Mouse (Mus musculus): Measurements from ENCODE around the gene Cpeb4. TPM values are rescaled to one million over a fixed set of nuclear protein-coding genes. Genes with fewer than 3 reads are reported as not detected.

Gene Cpeb4
- polyA plus RNA-seq, 1 experiment from 2014 or later, result 34.5 TPM

GRCm38 (mm10) chr11:31831983-31832382 is 40.0 kb upstream of the Cpeb4 start:
- H3K4me2 ChIP-seq (ENCODE audit: low read length), result no peak overlapping the region
- H3K9ac ChIP-seq (replicated peaks; ENCODE audit: low read length), result no peak overlapping the region
- H3K36me3 ChIP-seq (ENCODE audit: control insufficient read depth, insufficient read depth, low read length), result no peaks in the 10 kb centered on the region
- no peak overlapping the region for H3K27ac ChIP-seq (replicated peaks; ENCODE audit: low read depth, low read length)
- WGBS, result 92% methylated on average over 5 of the region's 5 CpGs
- no peak for DNase-seq
- H3K4me1 ChIP-seq (ENCODE audit: control insufficient read depth, insufficient read depth, low read length), result peaks cover 9% of the 10 kb centered on the region; the same call in 1 of the 2 replicates
- H3K27me3 ChIP-seq (ENCODE audit: control insufficient read depth, insufficient read depth, low read length), result no peaks in the 10 kb centered on the region
- no peak overlapping the region for H3K4me3 ChIP-seq (replicated peaks; ENCODE audit: low read depth, low read length)
- ATAC-seq (ENCODE audit: low FRiP score, low TSS enrichment), result no peak
- no peaks in the 10 kb centered on the region for H3K9me3 ChIP-seq (ENCODE audit: control insufficient read depth, low read length)

- Histone ChIP-seq H3K9me3 (ENCODE audit: control insufficient read depth, low read length) (no peaks in the 10 kb centered on the region), H3K27me3 (ENCODE audit: control insufficient read depth, insufficient read depth, low read length) (no peaks in the 10 kb centered on the region), H3K4me1 (ENCODE audit: control insufficient read depth, insufficient read depth, low read length) (peaks cover 9% of the 10 kb centered on the region; the same call in 1 of the 2 replicates), H3K27ac (replicated peaks; ENCODE audit: low read depth, low read length) (no peak overlapping the region), H3K36me3 (ENCODE audit: control insufficient read depth, insufficient read depth, low read length) (no peaks in the 10 kb centered on the region), H3K4me3 (replicated peaks; ENCODE audit: low read depth, low read length) (no peak overlapping the region), H3K9ac (replicated peaks; ENCODE audit: low read length) (no peak overlapping the region), H3K4me2 (ENCODE audit: low read length) (no peak overlapping the region)
- no peak for DNase-seq
- ATAC-seq (ENCODE audit: low FRiP score, low TSS enrichment), result no peak
- 92% methylated on average over 7 of the region's 7 CpGs for WGBS
Observed at GRCm38 (mm10) chr11:31832439-31832980, 39.5 kb upstream of the Cpeb4 start.

- Histone ChIP-seq H3K9ac (replicated peaks; ENCODE audit: low read length) (no peak overlapping the region), H3K27me3 (ENCODE audit: control insufficient read depth, insufficient read depth, low read length) (no peaks in the 10 kb centered on the region), H3K4me1 (ENCODE audit: control insufficient read depth, insufficient read depth, low read length) (peaks cover 11% of the 10 kb centered on the region), H3K4me3 (replicated peaks; ENCODE audit: low read depth, low read length) (no peak overlapping the region), H3K4me2 (ENCODE audit: low read length) (no peak overlapping the region), H3K9me3 (ENCODE audit: control insufficient read depth, low read length) (no peaks in the 10 kb centered on the region), H3K27ac (replicated peaks; ENCODE audit: low read depth, low read length) (no peak overlapping the region), H3K36me3 (ENCODE audit: control insufficient read depth, insufficient read depth, low read length) (no peaks in the 10 kb centered on the region)
- no peak for ATAC-seq (ENCODE audit: low FRiP score, low TSS enrichment)
- DNase-seq, result no peak
- WGBS, result 33% methylated on average over 2 of the region's 2 CpGs
Observed at GRCm38 (mm10) chr11:31833506-31833905, 38.5 kb upstream of the Cpeb4 start.

- H3K4me2 ChIP-seq (ENCODE audit: low read length), result no peak overlapping the region
- H3K27ac ChIP-seq (replicated peaks; ENCODE audit: low read depth, low read length), result no peak overlapping the region
- H3K36me3 ChIP-seq (ENCODE audit: control insufficient read depth, insufficient read depth, low read length), result no peaks in the 10 kb centered on the region
- no peaks in the 10 kb centered on the region for H3K9me3 ChIP-seq (ENCODE audit: control insufficient read depth, low read length)
- no peaks in the 10 kb centered on the region for H3K27me3 ChIP-seq (ENCODE audit: control insufficient read depth, insufficient read depth, low read length)
- WGBS, result 91% methylated on average over 3 of the region's 3 CpGs
- H3K4me1 ChIP-seq (ENCODE audit: control insufficient read depth, insufficient read depth, low read length), result peaks cover 21% of the 10 kb centered on the region
- DNase-seq (no peak), ATAC-seq (ENCODE audit: low FRiP score, low TSS enrichment) (no peak)
- no peak overlapping the region for H3K9ac ChIP-seq (replicated peaks; ENCODE audit: low read length)
- H3K4me3 ChIP-seq (replicated peaks; ENCODE audit: low read depth, low read length), result no peak overlapping the region
Observed at GRCm38 (mm10) chr11:31835352-31835751, 36.7 kb upstream of the Cpeb4 start.

GRCm38 (mm10) chr11:31837243-31837642 is 34.8 kb upstream of the Cpeb4 start:
- Histone ChIP-seq H3K36me3 (ENCODE audit: control insufficient read depth, insufficient read depth, low read length) (no peaks in the 10 kb centered on the region), H3K9ac (replicated peaks; ENCODE audit: low read length) (no peak overlapping the region), H3K4me3 (replicated peaks; ENCODE audit: low read depth, low read length) (no peak overlapping the region), H3K27me3 (ENCODE audit: control insufficient read depth, insufficient read depth, low read length) (no peaks in the 10 kb centered on the region), H3K27ac (replicated peaks; ENCODE audit: low read depth, low read length) (no peak overlapping the region), H3K4me1 (ENCODE audit: control insufficient read depth, insufficient read depth, low read length) (peaks cover 13% of the 10 kb centered on the region), H3K9me3 (ENCODE audit: control insufficient read depth, low read length) (no peaks in the 10 kb centered on the region), H3K4me2 (ENCODE audit: low read length) (no peak overlapping the region)
- DNase-seq, result no peak
- no peak for ATAC-seq (ENCODE audit: low FRiP score, low TSS enrichment)
- WGBS, result 87% methylated on average over 3 of the region's 3 CpGs

GRCm38 (mm10) chr11:31837753-31838152 is 34.3 kb upstream of the Cpeb4 start:
- H3K4me2 ChIP-seq (ENCODE audit: low read length), result no peak overlapping the region
- WGBS, result 89% methylated on average over 4 of the region's 4 CpGs

GRCm38 (mm10) chr11:31838442-31839083 is 33.4 kb upstream of the Cpeb4 start:
- Histone ChIP-seq H3K27me3 (ENCODE audit: control insufficient read depth, insufficient read depth, low read length) (no peaks in the 10 kb centered on the region), H3K4me2 (ENCODE audit: low read length) (no peak overlapping the region)
- ATAC-seq (ENCODE audit: low FRiP score, low TSS enrichment), result peak; percentile 62; the same call in 1 of the 2 replicates

More at GRCm38 (mm10) chr11:31837753-31838152, 34.3 kb upstream of the Cpeb4 start:
- H3K36me3 ChIP-seq (ENCODE audit: control insufficient read depth, insufficient read depth, low read length), result no peaks in the 10 kb centered on the region
- ATAC-seq (ENCODE audit: low FRiP score, low TSS enrichment) (no peak), DNase-seq (no peak)
- no peak overlapping the region for H3K27ac ChIP-seq (replicated peaks; ENCODE audit: low read depth, low read length)
- no peak overlapping the region for H3K4me3 ChIP-seq (replicated peaks; ENCODE audit: low read depth, low read length)
- peaks cover 13% of the 10 kb centered on the region for H3K4me1 ChIP-seq (ENCODE audit: control insufficient read depth, insufficient read depth, low read length)
- no peaks in the 10 kb centered on the region for H3K27me3 ChIP-seq (ENCODE audit: control insufficient read depth, insufficient read depth, low read length)
- no peaks in the 10 kb centered on the region for H3K9me3 ChIP-seq (ENCODE audit: control insufficient read depth, low read length)
- no peak overlapping the region for H3K9ac ChIP-seq (replicated peaks; ENCODE audit: low read length)

GRCm38 (mm10) chr11:31839084-31839460 is 32.9 kb upstream of the Cpeb4 start:
- peak; percentile 40 for DNase-seq
- H3K4me3 ChIP-seq (replicated peaks; ENCODE audit: low read depth, low read length), result no peak overlapping the region
- peak overlapping the region; percentile 74 for H3K27ac ChIP-seq (replicated peaks; ENCODE audit: low read depth, low read length)
- H3K9ac ChIP-seq (replicated peaks; ENCODE audit: low read length), result no peak overlapping the region
- 29% methylated on average over 6 of the region's 6 CpGs for WGBS
- no peak overlapping the region for H3K4me2 ChIP-seq (ENCODE audit: low read length)
- H3K4me1 ChIP-seq (ENCODE audit: control insufficient read depth, insufficient read depth, low read length), result peaks cover 13% of the 10 kb centered on the region
- no peaks in the 10 kb centered on the region for H3K9me3 ChIP-seq (ENCODE audit: control insufficient read depth, low read length)
- H3K27me3 ChIP-seq (ENCODE audit: control insufficient read depth, insufficient read depth, low read length), result no peaks in the 10 kb centered on the region
- no peaks in the 10 kb centered on the region for H3K36me3 ChIP-seq (ENCODE audit: control insufficient read depth, insufficient read depth, low read length)
- peak; percentile 16; the same call in 1 of the 2 replicates for ATAC-seq (ENCODE audit: low FRiP score, low TSS enrichment)

More at GRCm38 (mm10) chr11:31838442-31839083, 33.4 kb upstream of the Cpeb4 start:
- WGBS, result 37% methylated on average over 7 of the region's 7 CpGs
- Histone ChIP-seq H3K9ac (replicated peaks; ENCODE audit: low read length) (no peak overlapping the region), H3K27ac (replicated peaks; ENCODE audit: low read depth, low read length) (peak overlapping the region; percentile 74; the same call in 1 of the 2 replicates), H3K4me1 (ENCODE audit: control insufficient read depth, insufficient read depth, low read length) (peaks cover 13% of the 10 kb centered on the region), H3K9me3 (ENCODE audit: control insufficient read depth, low read length) (no peaks in the 10 kb centered on the region), H3K36me3 (ENCODE audit: control insufficient read depth, insufficient read depth, low read length) (no peaks in the 10 kb centered on the region), H3K4me3 (replicated peaks; ENCODE audit: low read depth, low read length) (no peak overlapping the region)
- peak; percentile 71 for DNase-seq
